Mouse (Mus musculus) T-cell, adult 66 days (primary cell): ENCODE results near the gene Ccdc88a. TPM values are rescaled to one million over a fixed set of nuclear protein-coding genes. Genes with fewer than 3 reads are reported as not detected.

Source experiments
- total RNA-seq, 2 experiments: library from RNA; stranded (reverse); gene quantifications; 3 replicates in 1 of 2; 4 replicates in 1 of 2; pipeline ENCODE4 v1.2.4; 2023

Gene Ccdc88a
- 1 to 10 TPM; 3.5 to 5.0 TPM for total RNA-seq

GRCm38 (mm10) chr11:29373396-29374273 lies at the start of gene Ccdc88a:
TSS of gene Ccdc88a (plus strand) at chr11:29373658.

DNA sequence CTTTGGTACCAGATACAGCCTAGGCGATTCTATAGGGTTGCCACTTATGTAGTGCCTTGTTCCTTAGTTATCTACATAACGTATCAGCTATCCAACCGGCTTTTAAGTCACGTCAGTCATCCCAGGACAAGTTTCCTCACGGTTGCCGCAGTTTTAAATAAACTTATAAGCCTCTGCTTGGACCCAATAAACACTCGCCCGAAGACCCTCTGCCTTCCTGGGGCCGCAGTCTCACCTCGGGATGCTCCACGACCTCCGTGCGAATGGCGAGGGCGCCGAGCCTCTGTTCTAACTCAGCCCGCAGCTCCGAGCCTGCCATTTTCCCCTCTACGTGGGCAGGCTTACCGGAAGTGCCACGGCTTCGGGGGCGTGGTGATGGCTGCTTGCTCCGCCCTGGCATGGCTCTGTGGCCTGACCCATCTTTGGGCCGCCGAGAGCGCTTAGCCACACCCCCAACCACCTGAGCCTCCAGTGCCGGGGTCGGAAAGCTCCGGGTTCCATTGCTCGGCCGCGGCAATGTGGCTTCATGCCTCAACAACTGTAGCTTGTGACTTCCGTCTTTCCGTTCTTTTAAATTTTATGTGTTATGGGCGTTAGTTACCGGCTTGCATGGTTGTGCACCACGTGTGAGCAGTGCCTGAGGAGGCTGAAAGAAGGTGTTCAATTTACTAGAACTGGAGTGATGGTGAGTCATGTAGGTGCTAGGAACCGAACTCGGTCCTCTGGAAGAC lies 141.4 kb downstream of the Ccdc88a start, which contains the start of gene Prorsd1:
Gene Prorsd1, minus strand, starts transcription at position 352 of the 731 bp plus-strand sequence.

DNA sequence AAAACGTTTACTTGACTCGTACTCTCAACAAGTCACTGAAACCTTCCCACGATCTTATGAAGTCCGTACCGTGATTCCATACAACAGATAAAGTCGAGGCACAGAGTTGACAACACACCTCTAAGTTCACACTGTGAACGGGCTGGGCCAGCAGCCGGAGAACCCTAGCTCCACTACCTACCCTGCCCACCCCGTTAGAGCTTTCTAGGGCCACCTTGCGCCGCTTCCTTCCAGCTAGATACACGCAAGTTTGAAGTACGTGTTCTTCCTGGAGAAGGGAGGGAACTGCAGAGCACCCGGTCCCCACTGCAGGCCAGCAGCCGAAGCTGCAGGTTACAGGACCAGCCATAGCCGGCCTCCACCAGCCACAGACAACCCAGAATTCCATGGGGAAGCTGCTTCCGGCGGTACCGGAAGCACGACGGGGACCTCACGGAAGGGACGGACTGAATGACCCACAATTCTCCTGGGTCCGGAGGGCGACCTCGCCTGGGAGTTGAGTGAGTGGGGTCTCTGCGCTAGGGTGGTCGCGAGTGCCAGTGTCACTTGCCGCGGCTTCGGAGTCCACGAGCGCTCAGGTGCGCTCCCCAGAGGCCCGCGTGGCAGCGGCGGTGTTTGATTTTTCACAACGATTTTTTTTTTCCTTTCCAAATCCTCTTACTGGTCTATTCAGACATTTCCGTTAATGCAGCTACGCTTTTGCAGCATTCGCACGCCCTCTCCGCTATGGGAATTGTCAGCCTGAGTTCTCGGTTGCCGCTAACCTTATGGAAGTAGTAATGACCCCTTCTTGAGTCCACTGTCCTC lies 152.7 kb downstream of the Ccdc88a start, which contains the start of gene Mtif2:
Gene Mtif2, plus strand, starts transcription at position 421 of the 807 bp plus-strand sequence.

GRCm38 (mm10) chr11:29547752-29548503 lies 174.5 kb downstream of the Ccdc88a start, which contains the start of the genes Clhc1 and Rps27a:
TSS of gene Clhc1 (plus strand) at chr11:29547950.
TSS of gene Rps27a (minus strand) at chr11:29548109.

Other genes with a start within 250 kb of the Ccdc88a start
- 10 to 100 TPM; 30.1 to 42.8 TPM for gene Pnpt1, start 242.9 kb upstream of the Ccdc88a start, total RNA-seq
- 100 to 1,000 TPM; 132 to 134 TPM for gene Ppp4r3b, start 200.8 kb upstream of the Ccdc88a start, total RNA-seq
- 10 to 100 TPM; 18.9 to 25.5 TPM for gene Cfap36, start 126.2 kb upstream of the Ccdc88a start, total RNA-seq
- 10 to 100 TPM; 21.9 to 23.2 TPM for gene Prorsd1, start 141.4 kb downstream of the Ccdc88a start, total RNA-seq
- gene Mtif2, start 152.8 kb downstream of the Ccdc88a start, total RNA-seq: 10 to 100 TPM; 24.9 to 37.8 TPM
- gene Clhc1, start 174.3 kb downstream of the Ccdc88a start, total RNA-seq: under 1 TPM; 0.76 to 0.98 TPM
- gene Rps27a, start 174.5 kb downstream of the Ccdc88a start, total RNA-seq: 1,000 to 10,000 TPM; 2,138 to 2,292 TPM